8 mouse cellular contexts compared by ENCODE assay signal in the genomic region with DNA sequence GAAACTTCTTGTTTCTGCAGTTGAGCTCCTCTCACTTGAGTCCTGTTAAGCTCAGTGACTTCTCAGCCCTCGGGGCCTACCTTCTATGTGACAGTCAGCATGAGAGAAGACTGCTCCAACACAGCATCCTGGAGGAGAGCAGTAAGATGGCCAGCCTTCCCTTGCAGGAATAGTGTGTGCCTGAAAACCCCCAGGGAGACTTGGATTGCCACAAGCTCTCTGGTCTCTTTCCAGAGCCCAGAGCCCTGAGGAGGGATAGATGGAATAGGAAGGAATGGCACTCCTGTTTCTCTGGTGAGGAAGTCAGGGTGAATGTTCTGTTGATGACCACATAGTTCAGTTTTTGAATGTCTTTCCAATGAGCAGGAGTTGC.
DNase-seq lines count a peak whose midpoint lies in the region; ATAC-seq and TF ChIP-seq lines count a peak whose summit lies in the region.

No protein-coding gene starts in this region.

- H3K4me1 ChIP-seq in lung, embryonic 15.5 days: peaks cover 25% of the 10 kb centered on the region
- H3K4me1 ChIP-seq in intestine, embryonic 16.5 days (ENCODE audit: control insufficient read depth, insufficient read depth, low read length): peaks cover 25% of the 10 kb centered on the region
- peaks cover 19% of the 10 kb centered on the region for H3K4me1 ChIP-seq in stomach, embryonic 14.5 days (ENCODE audit: control insufficient read depth, insufficient read depth, low read length)

- no peak overlapping the region for H3K9ac ChIP-seq in lung, embryonic 15.5 days
- H3K9ac ChIP-seq in intestine, embryonic 16.5 days (ENCODE audit: low read depth, low read length): no peak overlapping the region
- H3K9ac ChIP-seq in stomach, embryonic 14.5 days (replicated peaks; ENCODE audit: low read depth, low read length): no peak overlapping the region

- DNase-seq in gastrocnemius, adult 2 months: no peak
- DNase-seq in gastrocnemius, postnatal 14 days: no peak
- DNase-seq in lung, postnatal 36 days: no peak
- DNase-seq in thymus, postnatal 10 days (ENCODE audit: low spot score in 2 of 2): no peak
- no peak for DNase-seq in cerebellum, adult 9-11 months

- H3K4me2 ChIP-seq in lung, embryonic 15.5 days: no peak overlapping the region
- H3K4me2 ChIP-seq in intestine, embryonic 16.5 days (ENCODE audit: low read depth, low read length): no peak overlapping the region
- no peak overlapping the region for H3K4me2 ChIP-seq in stomach, embryonic 14.5 days (replicated peaks; ENCODE audit: low read depth, low read length)

- peaks cover 15% of the 10 kb centered on the region; the same call in 1 of the 2 replicates for H3K36me3 ChIP-seq in lung, embryonic 15.5 days
- no peaks in the 10 kb centered on the region for H3K36me3 ChIP-seq in intestine, embryonic 16.5 days (ENCODE audit: control insufficient read depth, insufficient read depth, low read length)
- peaks cover 7% of the 10 kb centered on the region; the same call in 1 of the 2 replicates for H3K36me3 ChIP-seq in stomach, embryonic 14.5 days (ENCODE audit: control insufficient read depth, insufficient read depth, low read length)

- no peak overlapping the region for H3K4me3 ChIP-seq in gastrocnemius, adult 2 months
- no peak overlapping the region for H3K4me3 ChIP-seq in lung, embryonic 15.5 days
- H3K4me3 ChIP-seq in intestine, embryonic 16.5 days (ENCODE audit: low read length): no peak overlapping the region
- no peak overlapping the region for H3K4me3 ChIP-seq in stomach, embryonic 14.5 days (ENCODE audit: low read depth, low read length)

- no peak for TF ChIP-seq CTCF in gastrocnemius, adult 2 months (IDR thresholded peaks at IDR 0.05)

- WGBS in lung, embryonic 15.5 days: 73% methylated on average over 1 of the region's 1 CpGs
- WGBS in intestine, embryonic 16.5 days: 77% methylated on average over 1 of the region's 1 CpGs
- WGBS in stomach, embryonic 14.5 days: 61% methylated on average over 1 of the region's 1 CpGs

- H3K27ac ChIP-seq in gastrocnemius, adult 2 months: peak overlapping the region; percentile 66
- peak overlapping the region; percentile 60 for H3K27ac ChIP-seq in lung, embryonic 15.5 days
- peak overlapping the region; percentile 82 for H3K27ac ChIP-seq in intestine, embryonic 16.5 days (ENCODE audit: low read length)
- H3K27ac ChIP-seq in stomach, embryonic 14.5 days (ENCODE audit: low read length): peak overlapping the region; percentile 91

- no peak for ATAC-seq in lung, embryonic 15.5 days (ENCODE audit: borderline replicate concordance, extremely low read depth, low FRiP score, low TSS enrichment)
- ATAC-seq in intestine, embryonic 16.5 days: no peak
- no peak for ATAC-seq in stomach, embryonic 14.5 days (ENCODE audit: insufficient number of reproducible peaks, insufficient read depth, low FRiP score, low read depth)

- H3K9me3 ChIP-seq in lung, embryonic 15.5 days: no peaks in the 10 kb centered on the region
- no peaks in the 10 kb centered on the region for H3K9me3 ChIP-seq in intestine, embryonic 16.5 days (ENCODE audit: control insufficient read depth, low read length)
- H3K9me3 ChIP-seq in stomach, embryonic 14.5 days (ENCODE audit: control insufficient read depth, low read depth, low read length): no peaks in the 10 kb centered on the region

- no peaks in the 10 kb centered on the region for H3K27me3 ChIP-seq in lung, embryonic 15.5 days
- no peaks in the 10 kb centered on the region for H3K27me3 ChIP-seq in intestine, embryonic 16.5 days (replicated peaks; ENCODE audit: control insufficient read depth, insufficient read depth, low read length)
- H3K27me3 ChIP-seq in stomach, embryonic 14.5 days (ENCODE audit: control insufficient read depth, insufficient read depth, low read length): no peaks in the 10 kb centered on the region

- intact Hi-C loops in gastrocnemius, adult 2 months (cut with DNase I): no loop called here
- intact Hi-C loops in gastrocnemius, postnatal 14 days (cut with DNase I; ENCODE audit: low total_unique reads): no loop called here
